Mouse (Mus musculus) MEL (cell line): ENCODE results near the gene Ptprn.

ENCODE experiments used
- CHD2 ChIP-seq: IDR thresholded peaks from 2 replicates; pipeline ENCODE4 v1.6.1; 2011; ENCODE audit warnings: low read length, improper control_type of control experiment
- CTCF ChIP-seq, 3 experiments: IDR thresholded peaks in 2 of 3; conservative IDR thresholded peaks in 1 of 3; 2 replicates each; pipeline ENCODE4 v1.5.1; 2011 to 2012; ENCODE audit warnings: low read length in 3 of 3, low read depth in 2 of 3, mild to moderate bottlenecking in 2 of 3, improper control_type of control experiment in 1 of 3, inconsistent platforms in 1 of 3, mixed read lengths in 1 of 3, moderate library complexity in 1 of 3; ENCODE audit not compliant: control insufficient read depth in 1 of 3, insufficient read depth in 1 of 3, poor library complexity in 1 of 3, severe bottlenecking in 1 of 3
- HCFC1 ChIP-seq: IDR thresholded peaks from 2 replicates; pipeline ENCODE4 v1.6.1; 2012; ENCODE audit warnings: low read depth, mild to moderate bottlenecking, inconsistent platforms, low read length, improper control_type of control experiment, moderate library complexity
- JUND ChIP-seq: IDR thresholded peaks from 2 replicates; pipeline ENCODE4 v1.6.1; 2011; ENCODE audit warnings: low read depth, mild to moderate bottlenecking, improper control_type of control experiment, low read length
- MXI1 ChIP-seq: IDR thresholded peaks from 2 replicates; pipeline ENCODE4 v1.6.1; 2011; ENCODE audit warnings: mild to moderate bottlenecking, low read depth, low read length, improper control_type of control experiment
- NELFE ChIP-seq: IDR thresholded peaks from 2 replicates; pipeline ENCODE4 v1.6.1; 2011; ENCODE audit warnings: low read depth, low read length, improper control_type of control experiment
- POLR2A ChIP-seq, 2 experiments: IDR thresholded peaks; 2 replicates each; pipeline ENCODE4 v1.6.1; 2011 to 2012; ENCODE audit warnings: low read length in 2 of 2, mild to moderate bottlenecking in 2 of 2, control low read depth in 1 of 2, improper control_type of control experiment in 1 of 2, low read depth in 1 of 2, moderate library complexity in 1 of 2; ENCODE audit not compliant: control insufficient read depth in 1 of 2, insufficient read depth in 1 of 2, poor library complexity in 1 of 2
- USF1 ChIP-seq: IDR thresholded peaks from 2 replicates; pipeline ENCODE4 v1.6.1; 2014; ENCODE audit warnings: low read depth, mild to moderate bottlenecking, inconsistent platforms, low read length, improper control_type of control experiment, moderate library complexity
- ZC3H11A ChIP-seq: IDR thresholded peaks from 2 replicates; pipeline ENCODE4 v1.6.1; 2012; ENCODE audit warnings: low read depth, mild to moderate bottlenecking, inconsistent platforms, low read length, improper control_type of control experiment

- TF ChIP-seq CTCF (IDR thresholded peaks at IDR 0.05 in 2 of 3, conservative IDR thresholded peaks at IDR 0.05 in 1 of 3; ENCODE audit: control insufficient read depth in 1 of 3, insufficient read depth in 1 of 3, low read depth in 2 of 3, low read length in 3 of 3, poor library complexity in 1 of 3, severe bottlenecking in 1 of 3) (no peak), MXI1 (no peak), HCFC1 (no peak), POLR2A (IDR thresholded peaks at IDR 0.05; ENCODE audit: control insufficient read depth in 1 of 2, insufficient read depth in 1 of 2, low read depth in 1 of 2, low read length in 2 of 2, poor library complexity in 1 of 2) (no peak), USF1 (no peak), ZC3H11A (no peak), CHD2 (no peak), NELFE (no peak), JUND (no peak)
Measured at GRCm38 (mm10) chr1:75248041-75248772, 16.1 kb downstream of the Ptprn start.
